Mouse (Mus musculus) monocyte, adult 2 months (primary cell): Measurements from ENCODE around the gene Snca.

ENCODE experiments used
- DNase-seq, 2 experiments: peaks; one replicate each; pipeline ENCODE4 v3.0.0; 2022; ENCODE audit warnings: low spot score in 2 of 2, low read depth in 1 of 2

Gene Snca

GRCm38 (mm10) chr6:60829282-60829891 lies at the start of gene Snca:
Snca (minus strand) TSS chr6:60829855.
- DNase-seq, result no peak

DNA sequence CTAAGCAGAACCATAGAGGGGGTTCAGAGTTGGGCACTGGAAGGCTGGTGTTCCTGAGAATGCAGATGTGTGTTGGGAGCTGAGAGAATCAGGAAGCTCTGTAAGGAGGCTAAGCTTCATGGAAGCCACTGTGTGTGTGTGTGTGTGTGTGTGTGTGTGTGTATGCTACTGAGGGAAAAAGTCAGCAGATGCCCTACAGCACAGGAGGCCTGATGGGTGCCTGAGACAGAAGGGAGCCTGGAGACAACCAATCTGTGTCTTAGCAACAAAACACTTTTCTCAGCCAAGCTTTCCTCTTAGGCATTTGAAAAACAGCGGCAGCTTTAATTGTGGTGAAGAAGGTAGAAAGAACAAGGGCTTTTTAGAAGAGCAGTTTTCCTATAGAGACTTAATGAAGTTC lies 40.5 kb upstream of the Snca start:
- no peak for DNase-seq

DNA sequence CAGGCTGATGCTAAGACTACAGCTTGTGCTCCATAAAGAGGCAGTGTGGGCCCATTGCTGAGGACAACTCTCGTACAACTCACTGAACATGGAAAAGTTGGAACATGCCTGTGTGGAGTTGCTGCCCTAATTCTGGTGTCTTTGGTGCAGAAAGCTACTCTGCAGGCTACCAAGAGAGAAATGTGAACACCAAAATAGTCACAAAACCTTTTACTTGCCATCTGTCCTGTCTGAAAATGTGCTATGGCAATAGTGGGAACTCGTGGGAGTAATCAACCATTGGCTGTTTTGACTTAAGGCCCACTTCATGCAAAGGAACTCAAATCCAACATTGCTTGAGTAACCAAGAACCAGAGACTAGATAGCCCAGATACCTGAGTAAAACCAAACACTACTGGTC lies 26.9 kb upstream of the Snca start:
- DNase-seq, result no peak

- no peak for DNase-seq
Measured at GRCm38 (mm10) chr6:60851690-60852089, 22.0 kb upstream of the Snca start.

GRCm38 (mm10) chr6:60828429-60829264 lies 1.0 kb downstream of the Snca start:
- no peak for DNase-seq

- DNase-seq, result no peak
Measured at GRCm38 (mm10) chr6:60828047-60828428, 1.6 kb downstream of the Snca start.

GRCm38 (mm10) chr6:60827290-60827689 lies 2.4 kb downstream of the Snca start:
- DNase-seq, result no peak

- DNase-seq, result no peak
Measured at GRCm38 (mm10) chr6:60819272-60819671, 10.4 kb downstream of the Snca start.

GRCm38 (mm10) chr6:60813516-60813915 lies 16.1 kb downstream of the Snca start:
- DNase-seq, result no peak

DNA sequence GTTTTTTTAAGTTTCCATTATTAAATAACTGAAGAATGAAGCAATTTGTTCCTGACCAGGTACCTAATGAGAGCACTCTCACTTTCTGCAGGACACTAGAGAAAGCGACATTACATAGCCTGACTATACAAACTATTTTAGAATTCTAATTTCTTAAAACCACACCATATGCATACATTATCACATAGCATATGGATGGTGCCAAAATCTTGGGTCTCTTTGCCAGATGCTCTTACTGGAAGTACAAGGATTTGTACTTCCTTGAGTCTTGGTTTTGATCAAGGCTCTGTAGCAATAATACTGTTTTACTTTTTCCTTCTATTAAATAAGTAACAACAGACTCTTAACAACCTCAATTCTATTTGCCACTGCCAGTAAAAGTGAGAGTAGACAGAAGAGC lies 31.4 kb downstream of the Snca start:
- no peak for DNase-seq

GRCm38 (mm10) chr6:60793659-60794365 lies 35.8 kb downstream of the Snca start:
- no peak for DNase-seq

DNA sequence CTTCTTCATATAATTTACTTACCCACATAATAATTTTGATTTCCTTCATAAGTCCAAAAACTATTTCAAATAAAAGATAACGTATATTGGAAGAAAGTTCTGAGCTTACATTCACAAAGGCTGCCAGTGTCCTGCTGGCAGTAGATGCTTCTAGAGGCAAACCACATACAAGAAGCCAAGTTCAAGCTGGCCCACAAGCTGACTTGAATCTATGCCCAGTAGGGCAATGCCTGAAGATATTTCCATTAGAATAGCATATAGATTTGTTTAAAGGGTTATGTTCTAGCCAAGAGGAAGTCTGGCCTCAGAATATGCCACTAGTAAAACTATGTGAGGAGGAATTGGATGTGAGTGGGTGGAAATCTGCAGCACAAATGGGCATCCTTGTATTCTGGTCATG lies 42.7 kb downstream of the Snca start:
- DNase-seq, result no peak

GRCm38 (mm10) chr6:60771899-60772298 lies 57.8 kb downstream of the Snca start:
- no peak for DNase-seq

DNA sequence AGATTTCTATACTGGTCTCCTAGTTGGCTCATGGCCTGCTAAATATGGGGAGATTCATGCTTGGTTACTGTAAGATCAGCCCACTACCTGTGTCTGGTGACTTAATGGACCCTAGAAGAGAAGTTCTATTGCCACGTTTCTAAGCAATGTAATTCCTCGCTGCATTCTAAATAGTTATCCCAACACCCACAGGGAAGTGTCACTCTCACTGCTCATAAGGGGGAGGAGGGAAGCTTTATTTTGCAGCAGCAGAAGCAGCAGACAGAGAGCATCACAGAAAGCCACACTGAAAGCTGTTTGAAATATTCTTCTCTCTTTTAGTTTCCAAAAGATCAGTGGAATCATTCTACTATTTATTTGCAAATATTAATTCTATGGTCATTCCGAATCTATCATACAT lies 64.0 kb downstream of the Snca start:
- no peak for DNase-seq

DNA sequence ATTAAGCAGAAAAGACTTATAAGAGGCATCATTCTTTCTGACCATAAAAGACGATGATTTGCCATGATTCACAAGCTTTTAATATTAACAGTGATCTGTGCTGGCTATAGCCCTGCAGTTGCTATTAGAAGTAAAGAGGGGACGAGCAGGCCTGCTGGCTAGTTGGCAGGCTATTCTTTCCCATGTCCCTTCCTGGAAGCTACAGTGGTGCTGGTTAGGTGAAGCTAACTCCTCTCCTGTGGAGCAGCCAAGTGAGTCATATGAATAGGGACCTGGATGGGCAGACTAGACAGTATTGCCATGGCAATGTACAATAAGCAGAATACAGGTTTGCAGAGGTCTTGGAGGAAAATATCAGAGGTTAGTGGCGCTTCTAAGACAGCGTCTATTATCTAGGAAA lies 66.8 kb downstream of the Snca start:
- DNase-seq, result no peak

DNA sequence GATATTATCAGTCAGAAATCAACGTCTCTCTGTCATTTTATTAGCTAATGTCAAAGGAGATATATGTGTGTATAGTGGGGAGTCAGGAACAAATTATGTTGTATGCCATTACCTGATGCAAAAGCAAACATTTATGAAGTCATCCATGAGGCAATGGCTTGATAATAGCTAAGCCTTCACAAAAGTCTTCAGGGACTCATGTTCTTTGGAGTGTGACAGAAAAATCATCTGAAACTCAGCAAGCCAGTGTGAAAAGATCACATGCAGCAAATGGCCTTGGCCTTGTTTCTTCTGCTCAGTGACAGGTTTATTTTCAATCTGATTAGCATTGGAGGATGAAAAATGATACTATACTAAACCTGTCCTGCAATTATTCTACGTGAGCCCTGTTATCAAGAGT lies 67.9 kb downstream of the Snca start:
- no peak for DNase-seq

GRCm38 (mm10) chr6:60754975-60755374 lies 74.7 kb downstream of the Snca start:
- no peak for DNase-seq

GRCm38 (mm10) chr6:60745965-60746364 lies 83.7 kb downstream of the Snca start:
- no peak for DNase-seq

- DNase-seq, result no peak
Measured at GRCm38 (mm10) chr6:60741427-60742071, 88.1 kb downstream of the Snca start.

DNA sequence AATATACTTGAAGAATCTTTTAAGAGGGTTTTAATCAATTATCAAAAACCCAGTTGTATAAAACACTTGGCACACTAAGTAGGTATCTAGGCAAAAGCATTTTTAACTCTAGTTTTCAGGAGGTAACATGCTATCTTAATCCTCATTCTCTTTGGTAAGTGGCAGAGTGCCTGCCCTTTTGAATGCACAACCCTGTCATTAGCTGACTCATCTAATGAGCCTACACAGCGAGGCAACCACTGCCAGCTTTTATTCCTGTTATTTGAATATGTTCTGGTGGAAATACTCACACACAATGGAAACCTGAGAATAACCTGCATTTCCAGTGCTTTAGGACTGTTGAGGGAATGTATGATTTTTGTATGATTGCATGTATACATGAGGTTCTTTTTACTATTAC lies 89.9 kb downstream of the Snca start:
- no peak for DNase-seq

DNA sequence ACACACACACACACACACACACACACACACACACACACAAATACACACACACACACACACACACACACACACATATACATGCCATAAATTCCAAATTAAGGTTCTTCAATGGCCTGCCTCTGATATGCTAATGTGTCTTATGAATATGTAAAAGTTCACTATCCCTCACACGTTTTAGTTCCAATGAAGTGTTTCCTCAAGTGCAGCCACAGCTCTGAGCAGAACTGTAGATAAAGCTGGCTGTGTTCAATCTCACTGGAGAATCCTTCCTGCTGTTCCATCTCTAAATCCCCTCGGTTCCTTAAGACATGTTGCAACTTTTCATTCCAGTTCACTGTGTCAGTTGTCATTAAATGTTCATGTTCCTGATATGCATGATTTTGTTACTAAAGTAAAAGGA lies 98.5 kb downstream of the Snca start:
- no peak for DNase-seq
